Mouse (Mus musculus) heart, adult 2 months (tissue): ENCODE data around the gene Cldn22.

ENCODE experiments used
- CTCF ChIP-seq: fragments of 200-600 bp; IDR thresholded peaks from 2 replicates; pipeline ENCODE4 v1.8.1; 2022; ENCODE audit warnings: antibody characterized with exemption, mild to moderate bottlenecking, moderate library complexity
- EP300 ChIP-seq: fragments of 200-500 bp; IDR thresholded peaks from 2 replicates; pipeline ENCODE4 v1.6.1; 2011; ENCODE audit warnings: low read depth, low read length, control low read depth; ENCODE audit not compliant: insufficient read depth

DNA sequence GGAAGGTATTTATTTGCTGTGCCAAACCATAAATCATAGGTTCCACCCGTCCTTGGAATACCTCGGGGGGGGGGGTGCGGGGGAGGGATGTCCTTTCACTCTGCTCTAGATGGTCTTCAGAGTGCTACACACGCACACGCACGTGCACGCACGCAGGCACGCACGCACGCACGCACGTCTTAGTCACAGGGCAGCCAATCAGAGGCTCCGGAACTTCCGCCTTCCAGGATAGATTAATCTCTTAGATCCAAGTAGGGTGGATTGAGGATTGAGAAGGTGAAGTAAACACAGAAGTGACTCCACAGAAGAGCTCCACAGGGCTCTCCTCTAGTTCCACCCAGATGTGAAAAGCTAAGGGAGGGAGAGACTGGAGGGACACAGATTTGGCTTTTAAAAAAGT lies 38.0 kb upstream of the Cldn22 start:
- no peak for TF ChIP-seq CTCF
- TF ChIP-seq EP300: no peak
